Mouse (Mus musculus): ENCODE results near the gene Sbno2.

DNA sequence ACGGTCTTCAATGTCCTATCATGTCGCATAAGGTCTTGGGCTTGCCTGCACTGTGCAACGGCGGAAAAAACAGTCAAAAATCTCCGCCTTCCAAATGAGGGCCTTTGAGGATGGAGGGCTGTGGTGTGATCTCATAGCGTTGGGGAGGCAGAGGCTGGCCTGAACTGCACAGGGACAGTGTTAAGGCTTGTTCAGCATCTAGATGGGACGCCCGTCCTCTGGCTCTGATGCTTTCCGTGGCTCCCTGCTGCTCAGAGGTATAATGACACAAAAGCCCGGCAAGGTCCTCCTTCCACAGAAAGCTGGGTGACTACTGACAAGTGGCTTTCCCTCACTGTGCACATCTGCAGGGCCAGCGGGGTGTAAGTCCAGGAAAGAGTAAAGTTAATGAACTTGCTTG lies 85.2 kb downstream of the Sbno2 start:
- TF ChIP-seq EP300 (IDR thresholded peaks at IDR 0.05; ENCODE audit: low read length) (no peak), JUND (conservative IDR thresholded peaks at IDR 0.05; ENCODE audit: low read depth, low read length) (no peak), USF2 (conservative IDR thresholded peaks at IDR 0.05; ENCODE audit: low read depth, low read length) (no peak), POLR2A (IDR thresholded peaks at IDR 0.05; ENCODE audit: low read depth, low read length) (no peak), KAT2A (IDR thresholded peaks at IDR 0.05; ENCODE audit: insufficient replicate concordance, low read length) (no peak), CTCF (conservative IDR thresholded peaks at IDR 0.05 in 1 of 2, IDR thresholded peaks at IDR 0.05 in 1 of 2; ENCODE audit: low read depth in 2 of 2, low read length in 2 of 2) (no peak)

Measured in CH12.LX (cell line).